Mouse (Mus musculus) olfactory bulb, adult 2 months (tissue): ENCODE measurements around the gene Tespa1.

ENCODE experiments used
- CTCF ChIP-seq: fragments of 200-500 bp; IDR thresholded peaks from 2 replicates; pipeline ENCODE4 v1.5.1; 2012; ENCODE audit warnings: low read depth, mild to moderate bottlenecking, low read length, moderate library complexity; ENCODE audit not compliant: insufficient read depth
- POLR2A ChIP-seq: fragments of 200-500 bp; IDR thresholded peaks from 2 replicates; pipeline ENCODE4 v1.6.1; 2012; ENCODE audit warnings: mild to moderate bottlenecking, low read depth, low read length, moderate library complexity; ENCODE audit not compliant: insufficient read depth

DNA sequence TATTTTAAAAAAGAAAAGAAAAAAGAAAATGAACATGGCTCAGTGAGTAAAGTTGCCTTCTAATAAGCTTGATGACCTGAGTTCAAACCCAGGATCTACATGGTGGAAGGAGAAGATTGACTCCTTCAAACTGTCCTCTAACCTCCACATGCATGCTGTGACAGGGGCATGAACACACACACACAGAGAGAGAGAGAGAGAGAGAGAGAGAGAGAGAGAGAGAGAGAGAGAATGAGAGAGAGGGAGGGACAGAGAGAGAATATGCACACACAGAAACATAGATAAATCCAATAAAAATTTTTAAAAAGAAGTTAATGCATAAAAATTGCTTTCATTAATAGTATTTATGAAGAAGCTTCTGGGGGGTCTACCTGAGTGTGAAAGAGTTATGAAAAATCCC lies 608 bp upstream of the Tespa1 start:
- TF ChIP-seq CTCF (no peak), POLR2A (no peak)
